Mouse (Mus musculus) intestine, embryonic 16.5 days (tissue): ENCODE results near the gene Fam174b. TPM values are rescaled to one million over a fixed set of nuclear protein-coding genes. Genes with fewer than 3 reads are reported as not detected.
A peak's percentile ranks its signal among the peaks of the same experiment; 100 is the strongest.

ENCODE experiments used
- ATAC-seq: fragments of 200-750 bp; cut with Nextera tagmentation; 2 replicates; pipeline ENCODE4 v1.8.0; 2017; ENCODE audit warnings: moderate TSS enrichment, moderate library complexity
- H3K27ac ChIP-seq: fragments of 300-500 bp; sonication (generic); 2 replicates; pipeline ENCODE4 v1.5.1; 2014; ENCODE audit warnings: mild to moderate bottlenecking, low read length
- H3K27me3 ChIP-seq: fragments of 300-500 bp; sonication (generic); replicated peaks from 2 replicates; pipeline ENCODE4 v1.6.1; 2014; ENCODE audit warnings: low read length, control low read depth, mixed read lengths; ENCODE audit not compliant: control insufficient read depth, insufficient read depth
- H3K36me3 ChIP-seq: fragments of 300-500 bp; sonication (generic); 2 replicates; pipeline ENCODE4 v1.6.1; 2014; ENCODE audit warnings: low read length, control low read depth; ENCODE audit not compliant: control insufficient read depth, insufficient read depth
- H3K4me1 ChIP-seq: fragments of 300-500 bp; sonication (generic); 2 replicates; pipeline ENCODE4 v1.6.1; 2014; ENCODE audit warnings: low read length, control low read depth, mixed read lengths; ENCODE audit not compliant: control insufficient read depth, insufficient read depth
- H3K4me2 ChIP-seq: fragments of 300-500 bp; sonication (generic); 2 replicates; pipeline ENCODE4 v1.6.1; 2014; ENCODE audit warnings: low read depth, low read length, control low read depth
- H3K4me3 ChIP-seq: fragments of 300-500 bp; sonication (generic); 2 replicates; pipeline ENCODE4 v1.5.1; 2014; ENCODE audit warnings: mild to moderate bottlenecking, low read length
- H3K9ac ChIP-seq: fragments of 300-500 bp; sonication (generic); 2 replicates; pipeline ENCODE4 v1.6.1; 2014; ENCODE audit warnings: low read depth, low read length
- H3K9me3 ChIP-seq: fragments of 300-500 bp; sonication (generic); 2 replicates; pipeline ENCODE4 v1.6.1; 2016; ENCODE audit warnings: low read length, control low read depth; ENCODE audit not compliant: control insufficient read depth
- WGBS: fragments of 180-500 bp; shearing (Covaris S2); extraction: QIAGEN DNeasy Blood & Tissue Kit; methylation state at CpG from one replicate; pipeline ENCODE4 v1.1.7; 2014; 5-methylcytosine and 5-hydroxymethylcytosine counted together
- polyA plus RNA-seq: library from polyadenylated mRNA; unstranded; fragments of >200 nt; fragmentation: Nextera tagmentation; extraction: Ambion mirVana; gene quantifications from 2 replicates; pipeline ENCODE4 v1.2.1, GENCODE M21; 2015

Fam174b gene
- polyA plus RNA-seq, 1 experiment from 2014 or later = 32.7 TPM

DNA sequence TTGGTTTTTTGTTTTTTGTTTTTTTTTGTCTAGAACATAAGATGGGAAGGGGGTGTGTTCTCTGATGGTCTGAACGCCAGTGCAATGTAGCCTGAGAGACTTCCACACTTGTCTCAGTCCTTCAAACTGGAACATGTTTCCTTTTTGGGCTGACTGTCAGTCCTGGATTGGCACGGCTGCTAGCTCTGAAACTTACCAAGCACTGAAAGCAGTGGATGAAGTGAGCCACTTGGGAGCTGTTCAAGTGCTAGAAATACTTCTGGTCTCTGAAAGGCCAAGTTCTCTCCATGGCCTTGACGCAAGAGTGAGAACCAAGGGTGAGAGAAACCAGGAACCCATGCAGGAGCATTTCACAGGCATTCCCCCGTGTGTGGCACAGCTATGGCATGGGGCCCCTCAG is 29.1 kb downstream of the Fam174b start:
- no peak overlapping the region for H3K4me2 ChIP-seq
- 94% methylated on average over 4 of the region's 4 CpGs for WGBS
- H3K9ac ChIP-seq = no peak overlapping the region
- H3K27me3 ChIP-seq = no peaks in the 10 kb centered on the region
- H3K36me3 ChIP-seq = 0 out of 2 replicates have a peak, but pooled peaks cover 3% of the 10 kb centered on the region
- H3K4me1 ChIP-seq = peaks cover 7% of the 10 kb centered on the region
- ATAC-seq = no peak
- H3K27ac ChIP-seq = no peak overlapping the region
- no peaks in the 10 kb centered on the region for H3K9me3 ChIP-seq
- H3K4me3 ChIP-seq = no peak overlapping the region

DNA sequence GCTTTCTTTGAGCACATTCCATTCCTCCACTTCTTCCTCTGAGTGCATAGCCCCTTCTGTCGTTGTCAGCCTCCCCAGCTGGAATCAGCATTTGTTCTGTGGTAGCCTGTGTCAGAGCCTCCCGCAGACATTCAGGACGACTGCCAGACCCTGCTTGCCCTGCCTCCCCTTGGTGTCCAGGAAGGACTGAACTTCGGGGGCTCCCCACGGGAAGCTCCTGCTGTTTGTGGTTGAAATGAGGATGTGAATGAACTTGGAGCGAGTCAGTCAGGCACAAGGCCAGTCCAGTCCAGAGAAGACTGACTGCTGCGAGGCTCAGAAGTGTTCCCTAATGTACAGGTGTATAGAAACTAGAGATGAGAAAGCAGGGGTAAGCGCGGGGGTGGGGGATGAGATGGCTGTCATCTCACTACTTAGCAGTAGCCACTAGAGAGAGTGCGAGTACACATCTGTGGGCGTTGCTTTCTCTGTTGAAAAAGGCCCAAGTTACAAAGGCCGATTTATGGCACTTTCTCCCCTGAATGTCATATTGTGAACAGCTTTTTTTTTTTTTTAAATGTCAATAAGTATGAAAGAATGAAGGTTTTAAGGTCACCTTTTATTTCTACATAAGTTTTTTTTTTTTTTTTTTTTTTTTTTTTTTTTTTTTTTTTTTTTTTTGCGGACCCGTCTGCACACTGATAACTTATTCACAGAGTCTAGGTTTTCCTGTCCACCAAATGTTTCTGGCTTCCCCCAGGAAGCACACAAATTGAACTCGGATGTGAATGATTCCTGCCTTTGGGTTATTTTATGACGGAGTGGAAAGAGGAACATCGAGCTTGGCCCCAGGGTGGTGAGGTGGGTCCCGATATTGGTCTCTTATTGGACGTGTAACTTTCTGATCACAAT is 31.5 kb downstream of the Fam174b start:
- Histone ChIP-seq H3K9me3 (no peaks in the 10 kb centered on the region), H3K27ac (0 out of 2 replicates have a peak overlapping the region, but pooled peaks have one; percentile 1), H3K27me3 (no peaks in the 10 kb centered on the region), H3K4me2 (no peak overlapping the region), H3K36me3 (0 out of 2 replicates have a peak, but pooled peaks cover 3% of the 10 kb centered on the region), H3K4me1 (peaks cover 7% of the 10 kb centered on the region), H3K9ac (no peak overlapping the region), H3K4me3 (no peak overlapping the region)
- ATAC-seq = no peak
- 50% methylated on average over 19 of the region's 19 CpGs for WGBS

DNA sequence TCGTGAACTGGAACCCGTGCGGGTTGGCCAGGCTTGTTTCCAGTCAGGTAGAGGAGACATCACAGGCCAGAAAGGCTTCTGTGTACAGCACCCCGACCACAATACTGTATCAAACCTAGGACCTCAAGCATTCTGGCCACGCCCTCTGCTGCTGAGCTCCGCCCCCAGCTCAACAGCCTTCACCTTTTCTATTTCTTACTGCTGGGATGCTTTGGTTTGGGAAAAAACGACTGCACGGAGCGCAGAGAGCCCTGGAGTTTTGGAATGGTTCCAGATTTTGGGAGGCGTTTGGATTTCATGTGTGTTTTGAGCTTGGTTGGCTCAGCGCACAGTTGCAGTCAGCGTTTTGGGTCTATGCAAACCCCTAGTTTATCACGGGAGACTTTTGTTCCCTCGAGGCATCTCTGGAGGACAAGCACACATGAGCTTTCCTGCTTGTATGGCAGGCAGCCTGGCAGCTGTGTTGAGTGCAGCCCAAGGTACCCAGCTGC is 32.2 kb downstream of the Fam174b start:
- no peaks in the 10 kb centered on the region for H3K27me3 ChIP-seq
- H3K27ac ChIP-seq = no peak overlapping the region
- H3K4me1 ChIP-seq = peaks cover 7% of the 10 kb centered on the region
- 58% methylated on average over 14 of the region's 14 CpGs for WGBS
- no peaks in the 10 kb centered on the region for H3K9me3 ChIP-seq
- H3K36me3 ChIP-seq = 0 out of 2 replicates have a peak, but pooled peaks cover 3% of the 10 kb centered on the region
- H3K9ac ChIP-seq = no peak overlapping the region
- no peak for ATAC-seq
- no peak overlapping the region for H3K4me2 ChIP-seq
- H3K4me3 ChIP-seq = no peak overlapping the region

DNA sequence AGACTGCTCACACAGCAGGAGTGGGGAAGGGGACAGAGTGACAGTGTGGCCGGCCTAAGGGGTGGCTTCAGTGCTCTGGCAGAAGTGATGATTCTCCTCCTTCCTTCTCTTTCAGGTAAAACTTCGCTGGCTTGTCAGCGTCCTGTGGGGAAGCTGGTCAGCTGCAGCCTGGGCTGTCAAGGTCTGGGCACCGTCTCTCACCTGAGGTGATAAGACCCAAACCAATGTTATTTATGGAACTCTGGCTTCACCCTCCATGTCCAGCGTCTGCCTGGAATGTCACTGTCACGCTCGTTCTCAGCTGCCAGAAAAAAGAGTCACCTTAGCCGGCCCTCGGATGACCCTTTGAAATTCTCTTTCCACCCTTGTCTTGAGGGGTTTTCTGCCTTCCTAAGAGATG is 34.7 kb downstream of the Fam174b start:
- Histone ChIP-seq H3K9ac (no peak overlapping the region), H3K27me3 (no peaks in the 10 kb centered on the region), H3K9me3 (no peaks in the 10 kb centered on the region), H3K4me3 (no peak overlapping the region), H3K36me3 (0 out of 2 replicates have a peak, but pooled peaks cover 3% of the 10 kb centered on the region), H3K4me1 (peaks cover 7% of the 10 kb centered on the region), H3K4me2 (no peak overlapping the region), H3K27ac (no peak overlapping the region)
- no peak for ATAC-seq
- WGBS = 76% methylated on average over 9 of the region's 9 CpGs

DNA sequence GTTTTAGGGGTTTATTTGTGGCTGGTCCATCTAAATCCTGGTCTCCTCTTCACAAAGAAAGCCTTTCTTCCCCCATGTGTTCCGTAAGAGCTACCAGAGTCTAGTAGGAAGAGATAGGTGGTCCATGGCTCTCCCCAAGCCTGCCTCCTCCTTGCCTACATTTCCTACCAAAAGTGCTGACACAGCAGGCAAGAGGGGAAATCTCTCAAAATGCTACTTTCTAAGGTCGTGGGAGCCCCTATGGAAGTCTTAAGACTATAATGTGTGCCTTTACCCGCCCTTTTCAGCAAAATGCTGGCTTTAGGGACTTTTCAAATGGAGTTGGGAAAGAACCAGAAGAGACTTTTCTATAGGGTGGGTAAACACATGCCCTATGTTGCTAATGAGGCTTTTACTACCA is 37.7 kb downstream of the Fam174b start:
- no peaks in the 10 kb centered on the region for H3K36me3 ChIP-seq
- WGBS = 78% methylated on average over 3 of the region's 3 CpGs

DNA sequence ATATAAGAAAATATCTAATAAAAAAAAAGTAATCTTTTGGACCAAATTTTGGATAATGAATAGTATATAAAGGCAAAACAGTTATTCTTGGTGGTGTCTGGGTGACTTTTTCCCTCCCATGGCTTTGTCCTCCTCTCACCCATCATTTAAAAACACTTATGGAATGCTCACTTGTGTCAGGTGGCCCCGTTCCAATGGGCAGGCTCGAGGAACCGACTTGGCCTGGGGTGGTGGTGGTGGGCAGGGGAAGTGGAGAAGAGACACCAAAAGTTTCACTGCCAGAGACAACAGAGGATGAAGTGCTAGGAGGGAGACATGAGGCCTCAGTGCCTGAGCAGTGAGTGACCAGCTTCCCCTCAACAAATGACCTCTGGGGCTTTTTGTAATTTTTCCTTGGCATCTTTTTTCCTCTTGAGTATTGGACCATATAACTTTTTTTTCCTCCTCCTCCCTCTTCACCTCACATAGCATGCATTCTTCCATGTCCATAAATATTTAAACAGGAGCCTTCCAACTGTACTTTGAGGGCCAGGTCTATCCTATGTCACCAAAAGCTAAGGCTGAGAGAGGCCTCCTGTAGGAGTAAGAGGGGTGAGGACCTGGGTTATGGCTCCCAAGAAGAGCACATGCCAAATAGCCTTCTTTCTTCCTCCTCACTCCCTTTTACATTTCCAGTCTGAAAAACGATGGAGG is 44.8 kb downstream of the Fam174b start:
- Histone ChIP-seq H3K27ac (no peak overlapping the region), H3K4me2 (no peak overlapping the region), H3K36me3 (no peaks in the 10 kb centered on the region), H3K4me3 (no peak overlapping the region), H3K9ac (no peak overlapping the region), H3K27me3 (no peaks in the 10 kb centered on the region), H3K4me1 (no peaks in the 10 kb centered on the region), H3K9me3 (no peaks in the 10 kb centered on the region)
- ATAC-seq = no peak
- 89% methylated on average over 4 of the region's 4 CpGs for WGBS

More for the DNA sequence above, 37.7 kb downstream of the Fam174b start:
- no peak overlapping the region for H3K27ac ChIP-seq
- no peaks in the 10 kb centered on the region for H3K9me3 ChIP-seq
- H3K9ac ChIP-seq = no peak overlapping the region
- no peak overlapping the region for H3K4me3 ChIP-seq
- ATAC-seq = no peak
- no peaks in the 10 kb centered on the region for H3K4me1 ChIP-seq
- H3K4me2 ChIP-seq = no peak overlapping the region
- no peaks in the 10 kb centered on the region for H3K27me3 ChIP-seq

DNA sequence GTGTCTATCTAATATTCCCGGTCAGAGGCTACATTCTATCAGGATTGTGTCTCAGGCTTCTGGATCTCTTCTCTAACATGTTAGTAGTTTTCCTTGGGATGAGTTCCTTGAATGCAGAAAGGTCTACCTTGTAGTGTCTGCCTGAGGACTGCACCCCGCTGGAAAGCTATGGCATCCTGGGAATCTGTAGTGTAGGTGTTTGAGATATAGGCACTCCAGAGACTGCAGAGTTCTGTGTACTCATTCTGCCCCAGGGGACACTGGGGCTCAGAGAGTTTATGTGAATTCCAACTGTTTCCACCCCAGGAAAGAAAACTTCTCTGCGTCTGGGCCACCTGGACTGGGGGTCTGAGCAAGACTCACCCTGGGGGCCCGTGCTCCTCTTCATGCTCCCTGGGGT is 45.7 kb downstream of the Fam174b start:
- no peaks in the 10 kb centered on the region for H3K36me3 ChIP-seq
- H3K9me3 ChIP-seq = no peaks in the 10 kb centered on the region
- WGBS = 88% methylated on average over 4 of the region's 4 CpGs
- no peak overlapping the region for H3K4me3 ChIP-seq
- H3K27me3 ChIP-seq = no peaks in the 10 kb centered on the region
- no peak overlapping the region for H3K4me2 ChIP-seq
- ATAC-seq = no peak
- H3K4me1 ChIP-seq = no peaks in the 10 kb centered on the region
- no peak overlapping the region for H3K9ac ChIP-seq
- H3K27ac ChIP-seq = no peak overlapping the region

DNA sequence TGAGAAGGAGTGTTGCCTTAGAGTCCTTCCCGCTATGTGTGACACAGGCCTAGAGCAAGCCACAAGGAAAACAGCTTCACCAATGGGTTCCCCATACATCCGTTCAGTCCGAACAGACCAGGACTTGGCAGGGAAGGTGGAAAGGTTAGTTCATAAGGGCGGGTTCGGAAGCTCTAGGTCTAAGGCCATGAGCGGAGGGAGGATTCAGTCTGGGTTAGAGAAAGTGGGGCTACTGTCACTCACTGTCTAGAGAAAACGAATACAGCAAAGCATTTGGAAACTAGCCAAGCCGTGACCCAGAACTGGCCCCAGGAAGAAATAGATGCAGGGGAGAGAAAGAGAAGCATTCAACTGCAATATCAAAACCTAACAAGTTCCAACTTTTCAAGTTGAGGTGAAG is 47.4 kb downstream of the Fam174b start:
- no peaks in the 10 kb centered on the region for H3K4me1 ChIP-seq
- no peak overlapping the region for H3K4me2 ChIP-seq
- H3K9me3 ChIP-seq = no peaks in the 10 kb centered on the region
- no peak for ATAC-seq
- H3K9ac ChIP-seq = no peak overlapping the region
- no peaks in the 10 kb centered on the region for H3K36me3 ChIP-seq
- H3K4me3 ChIP-seq = no peak overlapping the region
- 83% methylated on average over 8 of the region's 8 CpGs for WGBS
- H3K27me3 ChIP-seq = no peaks in the 10 kb centered on the region
- H3K27ac ChIP-seq = no peak overlapping the region

DNA sequence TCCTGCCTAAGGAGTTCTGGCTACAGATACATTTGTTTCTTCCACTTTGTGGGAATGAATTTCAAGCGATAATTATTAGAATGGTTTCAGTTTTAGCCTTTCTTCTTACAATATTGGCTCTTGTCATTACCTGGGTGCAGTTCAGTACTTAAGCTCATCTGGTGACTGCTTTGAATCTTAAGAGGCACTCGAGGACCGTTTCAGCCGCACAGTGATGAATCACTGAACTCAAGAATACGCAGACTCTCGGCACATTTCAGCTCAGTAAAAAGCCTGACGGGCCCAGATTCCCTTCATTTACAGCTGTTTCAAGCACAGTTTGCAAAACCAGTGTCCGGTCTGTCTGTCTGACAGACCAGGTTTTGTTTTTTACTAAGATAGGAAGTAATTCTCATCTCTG is 51.0 kb downstream of the Fam174b start:
- H3K4me3 ChIP-seq = no peak overlapping the region
- H3K9ac ChIP-seq = no peak overlapping the region
- no peaks in the 10 kb centered on the region for H3K36me3 ChIP-seq
- ATAC-seq = no peak
- no peak overlapping the region for H3K4me2 ChIP-seq
- H3K4me1 ChIP-seq = no peaks in the 10 kb centered on the region
- 60% methylated on average over 8 of the region's 8 CpGs for WGBS
- H3K27ac ChIP-seq = no peak overlapping the region
- no peaks in the 10 kb centered on the region for H3K27me3 ChIP-seq
- H3K9me3 ChIP-seq = no peaks in the 10 kb centered on the region
